Mouse (Mus musculus) forebrain, embryonic 15.5 days (tissue): ENCODE measurements around the gene Tmem150b. TPM values are rescaled to one million over a fixed set of nuclear protein-coding genes. Genes with fewer than 3 reads are reported as not detected.

ENCODE experiments used
- ATAC-seq: fragments of 200-750 bp; cut with Nextera tagmentation; replicated peaks from 2 replicates; pipeline ENCODE4 v1.8.0; 2017; ENCODE audit warnings: mild to moderate bottlenecking, moderate TSS enrichment, moderate library complexity
- H3K27ac ChIP-seq: fragments of 300-500 bp; sonication (generic); replicated peaks from 2 replicates; pipeline ENCODE4 v1.5.1; 2015; ENCODE audit warnings: mild to moderate bottlenecking, inconsistent platforms
- H3K27me3 ChIP-seq: fragments of 300-500 bp; sonication (generic); 2 replicates; pipeline ENCODE4 v1.6.1; 2015; ENCODE audit warnings: inconsistent platforms
- H3K36me3 ChIP-seq: fragments of 300-500 bp; sonication (generic); 2 replicates; pipeline ENCODE4 v1.6.1; 2015; ENCODE audit warnings: mild to moderate bottlenecking, inconsistent platforms
- H3K4me1 ChIP-seq: fragments of 300-500 bp; sonication (generic); 2 replicates; pipeline ENCODE4 v1.6.1; 2015; ENCODE audit warnings: inconsistent platforms
- H3K4me2 ChIP-seq: fragments of 300-500 bp; sonication (generic); replicated peaks from 2 replicates; pipeline ENCODE4 v1.6.1; 2015; ENCODE audit warnings: mild to moderate bottlenecking, inconsistent platforms
- H3K4me3 ChIP-seq: fragments of 300-500 bp; sonication (generic); 2 replicates; pipeline ENCODE4 v1.5.1; 2015; ENCODE audit warnings: mild to moderate bottlenecking, inconsistent platforms
- H3K9ac ChIP-seq: fragments of 300-500 bp; sonication (generic); replicated peaks from 2 replicates; pipeline ENCODE4 v1.6.1; 2015; ENCODE audit warnings: mild to moderate bottlenecking, inconsistent platforms
- H3K9me3 ChIP-seq: fragments of 300-500 bp; sonication (generic); 2 replicates; pipeline ENCODE4 v1.6.1; 2016; ENCODE audit warnings: inconsistent platforms
- WGBS: fragments of 180-500 bp; shearing (Covaris S2); methylation state at CpG from one replicate; pipeline ENCODE4 v1.1.7; 2015; ENCODE audit warnings: mixed read lengths; 5-methylcytosine and 5-hydroxymethylcytosine counted together
- polyA plus RNA-seq: library from polyadenylated mRNA; unstranded; fragments of >200 nt; fragmentation: Nextera tagmentation; extraction: Ambion mirVana; gene quantifications from 2 replicates; pipeline ENCODE4 v1.2.1, GENCODE M21; 2015

Tmem150b gene
- polyA plus RNA-seq, 1 experiment from 2014 or later = 0.08 TPM

DNA sequence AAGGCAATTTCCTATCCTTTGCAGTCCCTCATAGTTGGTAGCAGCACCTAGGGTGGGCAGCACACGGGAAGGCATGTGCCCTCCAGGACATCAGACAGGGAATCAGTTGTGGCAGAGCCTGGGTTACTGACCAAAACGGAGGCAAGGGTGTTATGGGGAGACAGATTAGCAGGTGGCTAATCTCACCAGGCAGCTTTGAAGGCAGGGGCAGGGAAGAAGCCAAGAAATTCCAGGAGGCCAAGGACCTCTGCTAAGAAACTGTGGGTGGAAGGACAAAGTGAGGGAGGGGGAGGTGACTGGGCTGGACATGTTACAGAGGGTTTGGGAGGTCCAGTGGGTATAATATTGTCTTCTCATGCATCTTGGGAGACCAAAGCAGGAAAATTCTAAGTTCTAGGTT is 18.3 kb upstream of the Tmem150b start:
- Histone ChIP-seq H3K4me2 (no peak overlapping the region), H3K36me3 (peaks cover 12% of the 10 kb centered on the region), H3K4me3 (no peak overlapping the region), H3K27ac (no peak overlapping the region), H3K4me1 (peaks cover 34% of the 10 kb centered on the region), H3K9ac (no peak overlapping the region), H3K27me3 (no peaks in the 10 kb centered on the region), H3K9me3 (no peaks in the 10 kb centered on the region)
- WGBS = 66% methylated on average over 2 of the region's 2 CpGs
- ATAC-seq = no peak

DNA sequence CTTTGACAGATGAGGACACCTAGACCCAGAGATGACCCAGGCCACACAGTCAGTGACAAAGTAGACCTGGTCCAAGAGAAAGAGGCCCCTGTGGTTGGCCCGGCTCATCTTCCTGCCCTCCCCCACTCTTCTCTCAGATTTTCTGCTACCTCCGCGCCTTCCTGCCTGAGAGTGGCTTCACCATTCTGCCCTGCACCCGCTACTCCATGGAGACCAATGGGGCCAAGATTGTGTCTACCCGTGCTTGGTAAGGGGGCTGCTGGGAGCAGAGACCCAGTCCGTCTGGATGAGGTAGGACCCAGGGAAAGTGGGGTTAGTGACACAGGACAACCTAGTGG is 17.4 kb upstream of the Tmem150b start:
- Histone ChIP-seq H3K9me3 (no peaks in the 10 kb centered on the region), H3K4me3 (no peak overlapping the region), H3K27me3 (no peaks in the 10 kb centered on the region), H3K36me3 (peaks cover 12% of the 10 kb centered on the region), H3K9ac (no peak overlapping the region), H3K4me1 (peaks cover 36% of the 10 kb centered on the region), H3K27ac (no peak overlapping the region), H3K4me2 (no peak overlapping the region)
- whole genome bisulfite sequencing = 83% methylated on average over 6 of the region's 6 CpGs
- no peak for ATAC-seq

- peak overlapping the region; percentile 82 for H3K4me2 ChIP-seq
- peak overlapping the region; percentile 89; the same call in 1 of the 2 replicates for H3K9ac ChIP-seq
- ATAC-seq = no peak
- peak overlapping the region; percentile 94 for H3K27ac ChIP-seq
- peaks cover 36% of the 10 kb centered on the region for H3K4me1 ChIP-seq
- peak overlapping the region; percentile 74 for H3K4me3 ChIP-seq
- no peaks in the 10 kb centered on the region for H3K9me3 ChIP-seq
- H3K27me3 ChIP-seq = no peaks in the 10 kb centered on the region
- peaks cover 9% of the 10 kb centered on the region for H3K36me3 ChIP-seq
- WGBS = 76% methylated on average over 21 of the region's 21 CpGs
Measured at GRCm38 (mm10) chr7:4741672-4742481, 16.8 kb upstream of the Tmem150b start.

- Histone ChIP-seq H3K4me1 (peaks cover 36% of the 10 kb centered on the region), H3K27me3 (no peaks in the 10 kb centered on the region), H3K9me3 (no peaks in the 10 kb centered on the region), H3K4me2 (peak overlapping the region; percentile 82), H3K36me3 (peaks cover 3% of the 10 kb centered on the region; the same call in 1 of the 2 replicates), H3K9ac (peak overlapping the region; percentile 89), H3K27ac (peak overlapping the region; percentile 94), H3K4me3 (peak overlapping the region; percentile 74)
- no peak for ATAC-seq
- 2% methylated on average over 4 of the region's 4 CpGs for WGBS
Measured at GRCm38 (mm10) chr7:4741151-4741550, 16.1 kb upstream of the Tmem150b start.

DNA sequence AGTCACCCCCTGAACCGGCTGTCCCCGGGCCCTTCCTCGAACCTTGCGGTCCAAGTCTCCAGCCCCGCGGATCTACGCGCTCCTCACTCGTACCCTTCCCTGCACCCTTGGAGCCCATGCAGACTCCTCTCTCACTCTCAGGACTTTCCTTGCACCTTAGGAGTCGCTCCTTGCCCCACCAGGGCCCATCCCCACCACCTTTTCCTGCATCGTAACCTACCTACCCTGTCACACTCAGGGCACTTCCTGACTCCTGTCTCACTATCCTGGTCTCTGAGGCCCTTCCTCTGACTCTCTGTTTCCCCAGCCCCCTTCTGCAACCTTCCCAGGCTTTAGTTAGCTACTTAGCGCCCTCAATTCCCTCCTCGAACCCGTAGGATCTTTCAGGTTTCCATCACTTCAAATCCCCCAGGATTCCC is 15.3 kb upstream of the Tmem150b start:
- H3K4me2 ChIP-seq = peak overlapping the region; percentile 82
- ATAC-seq = peak; percentile 49; the same call in 1 of the 2 replicates
- peak overlapping the region; percentile 94 for H3K27ac ChIP-seq
- no peaks in the 10 kb centered on the region for H3K9me3 ChIP-seq
- H3K36me3 ChIP-seq = no peaks in the 10 kb centered on the region
- no peaks in the 10 kb centered on the region for H3K27me3 ChIP-seq
- H3K4me1 ChIP-seq = peaks cover 36% of the 10 kb centered on the region
- H3K9ac ChIP-seq = peak overlapping the region; percentile 89
- H3K4me3 ChIP-seq = peak overlapping the region; percentile 74
- under 1% methylated on average over 14 of the region's 14 CpGs for WGBS

GRCm38 (mm10) chr7:4739544-4740275 is 14.7 kb upstream of the Tmem150b start, which contains the start of gene Kmt5c:
Kmt5c (plus strand) TSS chr7:4740115.
- H3K4me3 ChIP-seq = peak within 1 kb of the TSS; percentile 74
- no peaks in the 10 kb centered on the region for H3K36me3 ChIP-seq
- peak within 1 kb of the TSS; percentile 94 for H3K27ac ChIP-seq
- ATAC-seq = peak; percentile 99
- no peaks in the 10 kb centered on the region for H3K27me3 ChIP-seq
- peak within 1 kb of the TSS; percentile 89 for H3K9ac ChIP-seq
- peak within 1 kb of the TSS; percentile 82 for H3K4me2 ChIP-seq
- WGBS = 0% methylated on average over 36 of the region's 44 CpGs
- peaks cover 36% of the 10 kb centered on the region for H3K4me1 ChIP-seq
- H3K9me3 ChIP-seq = no peaks in the 10 kb centered on the region

- no peaks in the 10 kb centered on the region for H3K27me3 ChIP-seq
- H3K9me3 ChIP-seq = no peaks in the 10 kb centered on the region
- H3K36me3 ChIP-seq = no peaks in the 10 kb centered on the region
- H3K9ac ChIP-seq = peak overlapping the region; percentile 29; the same call in 1 of the 2 replicates
- H3K27ac ChIP-seq = peak overlapping the region; percentile 94
- peak overlapping the region; percentile 74 for H3K4me3 ChIP-seq
- H3K4me2 ChIP-seq = peak overlapping the region; percentile 49
- peaks cover 36% of the 10 kb centered on the region for H3K4me1 ChIP-seq
- no peak for ATAC-seq
- 31% methylated on average over 10 of the region's 10 CpGs for WGBS
Measured at GRCm38 (mm10) chr7:4739041-4739543, 14.0 kb upstream of the Tmem150b start.

- ATAC-seq = no peak
- Histone ChIP-seq H3K9me3 (no peaks in the 10 kb centered on the region), H3K27ac (no peak overlapping the region), H3K4me2 (no peak overlapping the region), H3K9ac (no peak overlapping the region), H3K36me3 (no peaks in the 10 kb centered on the region), H3K4me1 (no peaks in the 10 kb centered on the region), H3K27me3 (no peaks in the 10 kb centered on the region), H3K4me3 (no peak overlapping the region)
- WGBS = 78% methylated on average over 6 of the region's 6 CpGs
Measured at GRCm38 (mm10) chr7:4732968-4733392, 7.9 kb upstream of the Tmem150b start.

DNA sequence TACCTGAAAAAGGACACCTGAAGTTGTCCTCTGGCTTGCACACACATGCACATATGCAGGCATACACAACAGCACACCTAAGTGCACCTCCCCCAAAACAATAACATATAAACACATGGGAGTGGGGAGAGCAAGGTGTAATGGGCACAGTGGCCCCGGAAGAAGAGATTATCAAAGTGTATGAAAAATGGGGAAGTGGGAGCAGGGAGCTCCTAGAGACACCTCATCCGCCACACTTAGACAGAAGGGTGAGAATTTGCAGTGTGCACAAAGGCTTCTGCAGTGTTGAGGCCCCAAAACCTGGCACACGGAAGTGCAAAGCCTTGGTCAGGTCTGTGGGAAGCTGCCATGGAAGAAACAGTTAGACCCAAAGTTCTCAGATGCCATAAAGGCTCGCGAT is 6.0 kb upstream of the Tmem150b start:
- no peak for ATAC-seq
- H3K27me3 ChIP-seq = no peaks in the 10 kb centered on the region
- no peak overlapping the region for H3K27ac ChIP-seq
- no peaks in the 10 kb centered on the region for H3K9me3 ChIP-seq
- H3K4me1 ChIP-seq = no peaks in the 10 kb centered on the region
- H3K4me3 ChIP-seq = no peak overlapping the region
- 85% methylated on average over 5 of the region's 5 CpGs for WGBS
- H3K9ac ChIP-seq = no peak overlapping the region
- no peak overlapping the region for H3K4me2 ChIP-seq
- H3K36me3 ChIP-seq = no peaks in the 10 kb centered on the region

GRCm38 (mm10) chr7:4724359-4724758 is 690 bp downstream of the Tmem150b start:
- no peaks in the 10 kb centered on the region for H3K27me3 ChIP-seq
- H3K4me2 ChIP-seq = no peak overlapping the region
- H3K4me1 ChIP-seq = no peaks in the 10 kb centered on the region
- 78% methylated on average over 3 of the region's 3 CpGs for WGBS
- H3K9ac ChIP-seq = no peak overlapping the region
- no peak overlapping the region for H3K27ac ChIP-seq
- ATAC-seq = no peak
- no peaks in the 10 kb centered on the region for H3K36me3 ChIP-seq
- H3K4me3 ChIP-seq = no peak overlapping the region
- no peaks in the 10 kb centered on the region for H3K9me3 ChIP-seq

DNA sequence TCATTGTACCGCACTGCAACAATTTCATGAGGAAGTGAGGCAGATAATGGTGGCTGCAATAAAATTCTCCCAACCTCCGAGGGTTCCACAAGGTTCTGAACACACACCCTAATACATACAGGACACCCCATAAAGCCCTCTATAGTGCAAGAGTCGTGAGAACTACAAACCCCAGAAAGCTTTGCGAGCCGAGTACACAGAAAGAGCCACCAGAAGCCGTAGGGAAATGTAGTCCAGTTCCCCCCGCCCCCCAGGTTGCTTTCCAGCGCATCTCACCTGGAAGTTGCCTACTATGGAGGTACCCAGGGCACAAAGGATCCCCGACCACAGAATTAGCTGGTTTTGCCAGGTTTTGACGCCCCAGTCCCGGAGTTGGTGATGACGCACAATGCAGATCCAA is 1.5 kb downstream of the Tmem150b start:
- H3K36me3 ChIP-seq = no peaks in the 10 kb centered on the region
- peak overlapping the region; percentile 32 for H3K4me3 ChIP-seq
- H3K9me3 ChIP-seq = no peaks in the 10 kb centered on the region
- 39% methylated on average over 12 of the region's 12 CpGs for WGBS
- H3K27me3 ChIP-seq = no peaks in the 10 kb centered on the region
- no peaks in the 10 kb centered on the region for H3K4me1 ChIP-seq
- peak overlapping the region; percentile 37; the same call in 1 of the 2 replicates for H3K9ac ChIP-seq
- ATAC-seq = peak; percentile 85
- no peak overlapping the region for H3K27ac ChIP-seq
- peak overlapping the region; percentile 48 for H3K4me2 ChIP-seq

DNA sequence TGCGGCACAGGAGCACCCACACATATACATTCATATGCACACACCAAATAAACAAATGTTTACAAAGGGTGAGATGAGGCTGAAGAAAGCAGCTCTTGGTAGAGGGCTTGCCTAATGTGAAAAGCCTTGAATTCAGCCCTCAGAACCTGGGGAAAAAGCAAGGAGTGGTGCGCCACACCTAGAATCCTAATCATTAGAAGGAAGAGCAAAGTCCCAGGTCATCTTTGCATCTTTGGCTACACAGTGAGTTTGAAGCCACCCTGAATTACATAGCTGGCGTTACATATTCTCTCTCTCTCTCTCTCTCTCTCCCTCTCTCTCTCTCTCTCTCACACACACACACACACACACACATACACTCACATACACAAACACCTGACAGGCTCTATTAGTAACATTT is 5.8 kb downstream of the Tmem150b start:
- Histone ChIP-seq H3K9me3 (no peaks in the 10 kb centered on the region), H3K9ac (no peak overlapping the region), H3K27me3 (no peaks in the 10 kb centered on the region), H3K36me3 (peaks cover 28% of the 10 kb centered on the region), H3K27ac (no peak overlapping the region), H3K4me1 (no peaks in the 10 kb centered on the region), H3K4me3 (no peak overlapping the region), H3K4me2 (no peak overlapping the region)
- 93% methylated on average over 3 of the region's 3 CpGs for WGBS
- no peak for ATAC-seq
